Mouse (Mus musculus) liver, embryonic 14.5 days (tissue): ENCODE measurements around the gene Krtap9-3. TPM values are rescaled to one million over a fixed set of nuclear protein-coding genes. Genes with fewer than 3 reads are reported as not detected.

Source experiments
- ATAC-seq: fragments of 200-750 bp; cut with Nextera tagmentation; 2 replicates; pipeline ENCODE4 v1.8.0; 2017; ENCODE audit warnings: moderate number of reproducible peaks, mild to moderate bottlenecking, moderate library complexity; ENCODE audit not compliant: insufficient read depth
- DNase-seq, 3 experiments: peaks; one replicate each; pipeline ENCODE4 v3.0.0-alpha.2; 2012 to 2013; ENCODE audit warnings: low read depth in 3 of 3, low spot score in 3 of 3
- H3K27ac ChIP-seq: fragments of 300-500 bp; sonication (generic); 2 replicates; pipeline ENCODE4 v1.5.1; 2014; ENCODE audit warnings: moderate library complexity, mild to moderate bottlenecking, control low read depth, inconsistent platforms
- H3K27me3 ChIP-seq: fragments of 300-500 bp; sonication (generic); 2 replicates; pipeline ENCODE4 v1.6.1; 2014; ENCODE audit warnings: mild to moderate bottlenecking, low read length, moderate library complexity; ENCODE audit not compliant: control insufficient read depth, insufficient read depth
- H3K36me3 ChIP-seq: fragments of 300-500 bp; sonication (generic); replicated peaks from 2 replicates; pipeline ENCODE4 v1.6.1; 2014; ENCODE audit warnings: low read depth; ENCODE audit not compliant: control insufficient read depth, insufficient read depth
- H3K4me1 ChIP-seq, 2 experiments: fragments of 200-500 bp in 1 of 2; fragments of 300-500 bp in 1 of 2; sonication (generic) in 1 of 2; replicated peaks; 2 replicates each; pipeline ENCODE4 v1.6.1; 2012 to 2014; ENCODE audit warnings: antibody characterized with exemption in 1 of 2, inconsistent platforms in 1 of 2, low read length in 1 of 2; ENCODE audit not compliant: control insufficient read depth in 2 of 2, insufficient read depth in 2 of 2
- H3K4me2 ChIP-seq: fragments of 300-500 bp; sonication (generic); 2 replicates; pipeline ENCODE4 v1.6.1; 2014; ENCODE audit warnings: low read depth, mild to moderate bottlenecking, control low read depth, moderate library complexity
- H3K4me3 ChIP-seq, 2 experiments: fragments of 200-500 bp in 1 of 2; fragments of 300-500 bp in 1 of 2; sonication (generic) in 1 of 2; 2 replicates each; pipeline ENCODE4 v1.5.1; 2012 to 2014; ENCODE audit warnings: low read depth in 2 of 2, low read length in 2 of 2, mild to moderate bottlenecking in 2 of 2, control low read depth in 1 of 2, inconsistent platforms in 1 of 2, moderate library complexity in 1 of 2; ENCODE audit not compliant: insufficient read depth in 1 of 2
- H3K9ac ChIP-seq: fragments of 300-500 bp; sonication (generic); replicated peaks from 2 replicates; pipeline ENCODE4 v1.6.1; 2014; ENCODE audit warnings: mild to moderate bottlenecking, control low read depth, moderate library complexity
- H3K9me3 ChIP-seq: fragments of 300-500 bp; sonication (generic); 2 replicates; pipeline ENCODE4 v1.6.1; 2016; ENCODE audit warnings: low read length, mixed read lengths; ENCODE audit not compliant: control insufficient read depth
- CTCF ChIP-seq: IDR thresholded peaks from 2 replicates; pipeline ENCODE4 v1.5.1; 2016; ENCODE audit warnings: antibody characterized with exemption, low read depth, control low read depth
- EP300 ChIP-seq: IDR thresholded peaks from 2 replicates; pipeline ENCODE4 v1.6.1; 2016; ENCODE audit warnings: antibody characterized with exemption, low read depth
- WGBS: fragments of 180-500 bp; shearing (Covaris S2); extraction: QIAGEN DNeasy Blood & Tissue Kit; methylation state at CpG from one replicate; pipeline ENCODE4 v1.1.7; 2014; ENCODE audit not compliant: insufficient replicate concordance; 5-methylcytosine and 5-hydroxymethylcytosine counted together
- polyA plus RNA-seq, 2 experiments: library from polyadenylated mRNA; depleted of rRNA in 1 of 2; stranded (reverse) in 1 of 2; unstranded in 1 of 2; fragments of >200 nt; fragmentation: Nextera tagmentation in 1 of 2; extraction: Ambion mirVana in 1 of 2; gene quantifications; 2 replicates each; pipeline versions ENCODE4 v1.2.1 to v1.2.3; 2012 to 2014

Krtap9-3 gene
- polyA plus RNA-seq, 2 experiments = not detected

GRCm38 (mm10) chr11:99637086-99637485 is 39.2 kb upstream of the Krtap9-3 start:
- Histone ChIP-seq H3K9me3 (no peaks in the 10 kb centered on the region), H3K27ac (no peak overlapping the region), H3K9ac (no peak overlapping the region), H3K27me3 (no peaks in the 10 kb centered on the region), H3K4me2 (no peak overlapping the region), H3K4me1 (no peaks in the 10 kb centered on the region), H3K36me3 (no peaks in the 10 kb centered on the region), H3K4me3 (no peak overlapping the region)
- ATAC-seq = no peak
- TF ChIP-seq EP300 (no peak), CTCF (no peak)
- WGBS = 70% methylated on average over 1 of the region's 1 CpGs
- no peak for DNase-seq

- H3K4me1 ChIP-seq = no peaks in the 10 kb centered on the region
- DNase-seq (no peak), ATAC-seq (no peak)
- no peak within 1 kb of the TSS for H3K4me2 ChIP-seq
- H3K36me3 ChIP-seq = no peaks in the 10 kb centered on the region
- 42% methylated on average over 8 of the region's 8 CpGs for WGBS
- no peak within 1 kb of the TSS for H3K9ac ChIP-seq
- no peak within 1 kb of the TSS for H3K4me3 ChIP-seq
- TF ChIP-seq EP300 (no peak), CTCF (no peak)
- H3K27ac ChIP-seq = no peak within 1 kb of the TSS
- no peaks in the 10 kb centered on the region for H3K9me3 ChIP-seq
- H3K27me3 ChIP-seq = no peaks in the 10 kb centered on the region
Observed at GRCm38 (mm10) chr11:99634653-99635134, 36.8 kb upstream of the Krtap9-3 start, which contains the start of gene Krtap4-2. Gene Krtap4-2, minus strand, starts transcription at chr11:99635084.

GRCm38 (mm10) chr11:99633293-99633692 is 35.4 kb upstream of the Krtap9-3 start:
- no peaks in the 10 kb centered on the region for H3K36me3 ChIP-seq
- no peak for ATAC-seq

GRCm38 (mm10) chr11:99630890-99631289 is 33.0 kb upstream of the Krtap9-3 start:
- no peaks in the 10 kb centered on the region for H3K27me3 ChIP-seq
- no peaks in the 10 kb centered on the region for H3K36me3 ChIP-seq
- no peaks in the 10 kb centered on the region for H3K4me1 ChIP-seq
- H3K9me3 ChIP-seq = no peaks in the 10 kb centered on the region
- TF ChIP-seq CTCF (no peak), EP300 (no peak)
- H3K4me3 ChIP-seq = no peak overlapping the region
- no peak overlapping the region for H3K27ac ChIP-seq
- H3K4me2 ChIP-seq = no peak overlapping the region
- no peak for ATAC-seq
- no peak overlapping the region for H3K9ac ChIP-seq
- DNase-seq = no peak
- 51% methylated on average over 3 of the region's 3 CpGs for WGBS

More at GRCm38 (mm10) chr11:99633293-99633692, 35.4 kb upstream of the Krtap9-3 start:
- Histone ChIP-seq H3K4me2 (no peak overlapping the region), H3K27ac (no peak overlapping the region), H3K4me3 (no peak overlapping the region), H3K9ac (no peak overlapping the region), H3K4me1 (no peaks in the 10 kb centered on the region), H3K27me3 (no peaks in the 10 kb centered on the region), H3K9me3 (no peaks in the 10 kb centered on the region)
- WGBS = 27% methylated on average over 2 of the region's 2 CpGs
- no peak for TF ChIP-seq EP300
- no peak for TF ChIP-seq CTCF
- DNase-seq = no peak

GRCm38 (mm10) chr11:99628138-99628537 is 30.2 kb upstream of the Krtap9-3 start, which contains the start of gene Krtap4-1:
Gene Krtap4-1, minus strand, starts transcription at chr11:99628238.
- no peaks in the 10 kb centered on the region for H3K36me3 ChIP-seq
- no peaks in the 10 kb centered on the region for H3K9me3 ChIP-seq
- no peak within 1 kb of the TSS for H3K27ac ChIP-seq
- no peak for DNase-seq
- WGBS = 49% methylated on average over 4 of the region's 4 CpGs
- H3K27me3 ChIP-seq = no peaks in the 10 kb centered on the region
- no peak within 1 kb of the TSS for H3K4me2 ChIP-seq
- H3K9ac ChIP-seq = no peak within 1 kb of the TSS
- ATAC-seq = no peak
- TF ChIP-seq EP300 (no peak), CTCF (no peak)
- no peak within 1 kb of the TSS for H3K4me3 ChIP-seq
- no peaks in the 10 kb centered on the region for H3K4me1 ChIP-seq
